In the genomic region with DNA sequence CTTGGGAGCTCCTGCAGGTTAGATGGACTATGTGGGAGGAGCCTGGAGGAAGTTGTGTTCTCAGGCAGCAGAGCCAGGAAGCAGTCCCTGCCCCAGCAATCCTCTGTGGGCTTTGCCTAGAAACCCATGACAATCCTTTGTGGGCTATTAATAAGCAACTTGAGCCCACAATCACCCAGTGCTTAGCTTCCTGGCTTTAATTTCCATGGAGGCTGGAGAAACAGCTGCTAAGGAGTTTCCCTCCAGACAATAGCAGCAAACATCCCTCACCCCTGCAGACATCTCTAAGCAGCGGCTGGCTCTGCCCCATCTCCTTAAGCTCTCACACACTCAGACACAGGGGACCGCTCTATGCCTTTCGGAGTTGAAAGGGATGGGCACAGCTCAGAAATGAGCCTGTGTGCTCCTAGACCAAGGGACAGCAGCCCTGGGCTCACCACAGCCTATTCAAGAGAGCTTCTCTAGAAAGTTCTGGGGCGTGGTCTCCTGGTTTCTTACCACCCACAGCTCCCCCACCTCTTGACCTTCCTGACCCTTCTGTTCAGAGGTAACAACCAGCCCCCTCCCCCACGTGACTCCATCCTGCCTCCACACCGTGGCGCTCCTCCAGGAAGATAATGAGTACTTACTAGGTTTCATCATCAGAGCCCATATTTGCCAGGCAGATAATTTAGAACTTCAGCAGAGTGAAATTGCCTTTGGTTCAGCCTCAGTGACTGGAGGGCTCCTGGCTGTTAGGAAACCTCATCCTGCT, we compare ENCODE assay signal across 10 mouse cellular contexts.
A peak's percentile ranks its signal among the peaks of the same experiment; 100 is the strongest.
DNase-seq lines count a peak whose midpoint lies in the region; ATAC-seq and TF ChIP-seq lines count a peak whose summit lies in the region.
"Had no signal": no experiment of that assay in that cellular context is flagged by ENCODE, and none has a peak within 500 bp of the region (broad histone marks: within the 10 kb centered on the region; RNA-seq: fewer than 3 reads in every experiment).

No protein-coding gene starts in this region.

- H3K27me3 ChIP-seq in midbrain, embryonic 13.5 days = peaks cover 8% of the 10 kb centered on the region; the same call in 1 of the 2 replicates

- no peaks in the 10 kb centered on the region for H3K9me3 ChIP-seq in midbrain, embryonic 13.5 days
- H3K9me3 ChIP-seq: lung, embryonic 15.5 days had no signal

- H3K27ac ChIP-seq in gastrocnemius, adult 2 months = peak overlapping the region; percentile 41
- no peak overlapping the region; the same call in 1 of the 2 replicates for H3K27ac ChIP-seq in midbrain, embryonic 13.5 days
- H3K27ac ChIP-seq: lung, embryonic 15.5 days had no signal

- whole genome bisulfite sequencing in midbrain, embryonic 13.5 days = 8% methylated on average over 7 of the region's 7 CpGs

- TF ChIP-seq CTCF in gastrocnemius, adult 2 months (IDR thresholded peaks at IDR 0.05) = no peak
- TF ChIP-seq CTCF in brain, embryonic 14.5 days (IDR thresholded peaks at IDR 0.05; ENCODE audit: borderline replicate concordance, extremely low read depth, insufficient read depth, insufficient read length) = no peak

- no peak for TF ChIP-seq POLR2A in brain, embryonic 14.5 days (IDR thresholded peaks at IDR 0.05; ENCODE audit: borderline replicate concordance, extremely low read depth, insufficient read depth, insufficient read length, poor library complexity, severe bottlenecking)

- H3K9ac ChIP-seq in midbrain, embryonic 13.5 days (replicated peaks) = no peak overlapping the region
- H3K9ac ChIP-seq: lung, embryonic 15.5 days had no signal

- intact Hi-C loops in gastrocnemius, adult 2 months (cut with DNase I) = no loop called here
- intact Hi-C loops in heart, postnatal 25 days (cut with DNase I) = loop anchor here (5.0 kb wide), 1 partner anchor 42 kb away; no protein-coding TSS in a partner anchor

- no peaks in the 10 kb centered on the region for H3K36me3 ChIP-seq in midbrain, embryonic 13.5 days
- H3K36me3 ChIP-seq: lung, embryonic 15.5 days had no signal

- DNase-seq in gastrocnemius, adult 2 months = no peak
- no peak for DNase-seq in gastrocnemius, adult 18-20 months (ENCODE audit: low spot score)
- peak; percentile 60 for DNase-seq in brain, embryonic 14.5 days (ENCODE audit: low read depth)
- peak; percentile 44 for DNase-seq in heart, postnatal 25 days (ENCODE audit: low spot score)
- DNase-seq in adrenal gland, postnatal 25 days = no peak
- no peak for DNase-seq in spleen, postnatal 14 days (ENCODE audit: low spot score in 2 of 2)
- DNase-seq: cerebellum, adult 8-10 months had no signal

- no peak overlapping the region for H3K4me2 ChIP-seq in midbrain, embryonic 13.5 days (replicated peaks)
- H3K4me2 ChIP-seq: lung, embryonic 15.5 days had no signal

- peak; percentile 74 for ATAC-seq in midbrain, embryonic 13.5 days
- ATAC-seq in monocyte, adult 5-6 weeks (replicated peaks; ENCODE audit: insufficient number of reproducible peaks, low FRiP score, low TSS enrichment, poor library complexity, severe bottlenecking) = no peak

- no peak overlapping the region for H3K4me3 ChIP-seq in gastrocnemius, adult 2 months
- H3K4me3 ChIP-seq in midbrain, embryonic 13.5 days (replicated peaks) = no peak overlapping the region
- H3K4me3 ChIP-seq: lung, embryonic 15.5 days had no signal

- H3K4me1 ChIP-seq in midbrain, embryonic 13.5 days (replicated peaks) = peaks cover 52% of the 10 kb centered on the region

Comparison
In these comparisons a context has a peak if more than half of its experiments do, and no peak if none do; other contexts are left out.
1. DNase-seq: peak in brain, embryonic 14.5 days (single experiment) and heart, postnatal 25 days (single experiment); none in gastrocnemius, adult 2 months (single experiment), gastrocnemius, adult 18-20 months (single experiment), adrenal gland, postnatal 25 days (single experiment) and spleen, postnatal 14 days (0 of 2).